16 mouse cellular contexts compared by ENCODE assay signal in the genomic region with DNA sequence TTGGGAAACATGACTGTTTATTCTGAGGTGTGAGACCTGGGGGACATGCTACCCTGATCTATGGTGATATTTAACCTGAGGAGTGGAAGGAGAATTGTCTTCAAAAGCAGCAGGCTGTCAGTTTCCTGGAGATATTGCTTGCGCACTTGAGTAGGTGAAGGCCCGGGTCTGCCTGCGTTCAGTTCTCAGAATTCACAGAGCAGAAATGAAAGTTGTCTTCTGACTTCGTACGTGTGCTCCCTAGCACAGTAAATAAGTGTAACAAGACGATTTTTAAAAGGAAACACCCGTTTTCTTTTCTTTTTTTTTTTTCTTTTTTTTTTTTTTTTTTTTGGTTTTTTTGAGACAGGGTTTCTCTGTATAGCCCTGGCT.
DNase-seq lines count a peak whose midpoint lies in the region; ATAC-seq lines count a peak whose summit lies in the region.
"Had no signal": no experiment of that assay in that cellular context is flagged by ENCODE, and none has a peak within 500 bp of the region (broad histone marks: within the 10 kb centered on the region; RNA-seq: fewer than 3 reads in every experiment).

No protein-coding gene starts in this region.

- peak overlapping the region; percentile 46; the same call in 1 of the 2 replicates for H3K27ac ChIP-seq in heart, embryonic 13.5 days (replicated peaks)
- peak overlapping the region; percentile 55; the same call in 1 of the 2 replicates for H3K27ac ChIP-seq in liver, embryonic 11.5 days (ENCODE audit: low read depth, low read length)
- no peak overlapping the region for H3K27ac ChIP-seq in midbrain, embryonic 13.5 days
- H3K27ac ChIP-seq in intestine, embryonic 15.5 days: no peak overlapping the region
- H3K27ac ChIP-seq: hindbrain, embryonic 13.5 days; left cerebral cortex, adult 2 months; liver, embryonic 14.5 days; midbrain, embryonic 10.5 days had no signal

- no peak overlapping the region for H3K4me3 ChIP-seq in heart, embryonic 13.5 days
- H3K4me3 ChIP-seq in liver, embryonic 11.5 days (ENCODE audit: low read depth, low read length): no peak overlapping the region
- H3K4me3 ChIP-seq in midbrain, embryonic 13.5 days (replicated peaks): no peak overlapping the region
- no peak overlapping the region for H3K4me3 ChIP-seq in intestine, embryonic 15.5 days (replicated peaks)
- H3K4me3 ChIP-seq: hindbrain, embryonic 13.5 days; left cerebral cortex, adult 2 months; midbrain, embryonic 10.5 days; myocyte had no signal

- 74% methylated on average over 7 of the region's 7 CpGs for WGBS in heart, embryonic 13.5 days
- WGBS in liver, embryonic 11.5 days: 61% methylated on average over 7 of the region's 7 CpGs
- 86% methylated on average over 7 of the region's 7 CpGs for WGBS in midbrain, embryonic 13.5 days
- 67% methylated on average over 7 of the region's 7 CpGs for WGBS in intestine, embryonic 15.5 days

- no peaks in the 10 kb centered on the region for H3K36me3 ChIP-seq in heart, embryonic 13.5 days
- no peaks in the 10 kb centered on the region for H3K36me3 ChIP-seq in liver, embryonic 11.5 days (ENCODE audit: control insufficient read depth, insufficient read depth, low read length)
- H3K36me3 ChIP-seq in midbrain, embryonic 13.5 days: no peaks in the 10 kb centered on the region
- no peaks in the 10 kb centered on the region for H3K36me3 ChIP-seq in intestine, embryonic 15.5 days
- H3K36me3 ChIP-seq: hindbrain, embryonic 13.5 days; midbrain, embryonic 10.5 days had no signal

- H3K9me3 ChIP-seq in heart, embryonic 13.5 days: no peaks in the 10 kb centered on the region
- H3K9me3 ChIP-seq in liver, embryonic 11.5 days (ENCODE audit: control insufficient read depth, low read length): no peaks in the 10 kb centered on the region
- H3K9me3 ChIP-seq in midbrain, embryonic 13.5 days: no peaks in the 10 kb centered on the region
- no peaks in the 10 kb centered on the region for H3K9me3 ChIP-seq in intestine, embryonic 15.5 days
- H3K9me3 ChIP-seq: hindbrain, embryonic 13.5 days; midbrain, embryonic 10.5 days had no signal

- H3K4me1 ChIP-seq in heart, embryonic 13.5 days: peaks cover 24% of the 10 kb centered on the region
- H3K4me1 ChIP-seq in liver, embryonic 11.5 days (replicated peaks; ENCODE audit: control insufficient read depth, insufficient read depth, low read length): peaks cover 7% of the 10 kb centered on the region; the same call in 1 of the 2 replicates
- 0 out of 2 replicates have a peak, but pooled peaks cover 3% of the 10 kb centered on the region for H3K4me1 ChIP-seq in midbrain, embryonic 13.5 days (replicated peaks)
- peaks cover 2% of the 10 kb centered on the region; the same call in 1 of the 2 replicates for H3K4me1 ChIP-seq in intestine, embryonic 15.5 days (replicated peaks)

- no peak overlapping the region for H3K4me2 ChIP-seq in heart, embryonic 13.5 days
- no peak overlapping the region for H3K4me2 ChIP-seq in liver, embryonic 11.5 days
- H3K4me2 ChIP-seq in midbrain, embryonic 13.5 days (replicated peaks): no peak overlapping the region
- no peak overlapping the region for H3K4me2 ChIP-seq in intestine, embryonic 15.5 days (replicated peaks)
- H3K4me2 ChIP-seq: hindbrain, embryonic 13.5 days had no signal

- H3K27me3 ChIP-seq in heart, embryonic 13.5 days (replicated peaks): no peaks in the 10 kb centered on the region
- no peaks in the 10 kb centered on the region for H3K27me3 ChIP-seq in liver, embryonic 11.5 days (replicated peaks; ENCODE audit: control insufficient read depth, insufficient read depth, low read length)
- H3K27me3 ChIP-seq in midbrain, embryonic 13.5 days: no peaks in the 10 kb centered on the region
- no peaks in the 10 kb centered on the region for H3K27me3 ChIP-seq in intestine, embryonic 15.5 days (replicated peaks)

- 0 out of 2 replicates have a peak overlapping the region, but pooled peaks have one; percentile 40 for H3K9ac ChIP-seq in heart, embryonic 13.5 days
- H3K9ac ChIP-seq in liver, embryonic 11.5 days (ENCODE audit: low read depth, low read length): no peak overlapping the region
- no peak overlapping the region for H3K9ac ChIP-seq in midbrain, embryonic 13.5 days (replicated peaks)
- H3K9ac ChIP-seq in intestine, embryonic 15.5 days: no peak overlapping the region
- H3K9ac ChIP-seq: hindbrain, embryonic 13.5 days; liver, embryonic 14.5 days had no signal

- DNase-seq in heart, adult 18-20 months: no peak
- DNase-seq in thymus, postnatal 25 days: peak; percentile 22
- DNase-seq in thymus, postnatal 36 days: no peak
- no peak for DNase-seq in liver, embryonic 11.5 days (ENCODE audit: low spot score)
- DNase-seq: cerebellum, adult 8-10 months; kidney, adult 8-10 months; thymus, adult 18-20 months had no signal

- no peak for ATAC-seq in heart, embryonic 13.5 days (ENCODE audit: extremely low read depth, insufficient number of reproducible peaks, low FRiP score, low TSS enrichment)
- ATAC-seq in liver, embryonic 11.5 days (replicated peaks; ENCODE audit: low FRiP score): no peak
- ATAC-seq in midbrain, embryonic 13.5 days: no peak
- no peak for ATAC-seq in intestine, embryonic 15.5 days
- ATAC-seq in megakaryocyte-erythroid progenitor cell, adult 5-6 weeks (replicated peaks; ENCODE audit: low FRiP score, low TSS enrichment, poor library complexity, severe bottlenecking): no peak

Comparison
In these comparisons a context has a peak if more than half of its experiments do, and no peak if none do; other contexts are left out.
1. H3K27ac ChIP-seq: peak in heart, embryonic 13.5 days (single experiment) and liver, embryonic 11.5 days (single experiment); none in midbrain, embryonic 13.5 days (single experiment) and intestine, embryonic 15.5 days (single experiment).